Mouse (Mus musculus): ENCODE measurements at regions not wholly inside any gene's neighbourhood (a gene's known extent, or its start where the extent isn't known, plus 50 kb on each side); places are given as distances from the start of the nearest gene placed in this dataset.

GRCm38 (mm10) chr1:94582526-94582925, 530.2 kb upstream of the Pdcd1 start:
- H3K4me1 ChIP-seq (ENCODE audit: control insufficient read depth, insufficient read depth), result no peaks in the 10 kb centered on the region
- no peak for ATAC-seq (ENCODE audit: insufficient read depth, low read depth)
- no peak overlapping the region for H3K27ac ChIP-seq (ENCODE audit: low read depth)

GRCm38 (mm10) chr1:94581650-94582405, 529.5 kb upstream of the Pdcd1 start:
- TF ChIP-seq CTCF (IDR thresholded peaks at IDR 0.05; ENCODE audit: low read depth), result no peak
- TF ChIP-seq EP300 (IDR thresholded peaks at IDR 0.05; ENCODE audit: low read depth), result no peak
- 38% methylated on average over 4 of the region's 4 CpGs for WGBS
- ATAC-seq (ENCODE audit: insufficient read depth, low read depth) (no peak), DNase-seq (ENCODE audit: low spot score) (no peak)
- no peak overlapping the region for H3K4me3 ChIP-seq (ENCODE audit: low read depth, low read length)
- no peaks in the 10 kb centered on the region for H3K36me3 ChIP-seq (replicated peaks; ENCODE audit: control insufficient read depth, insufficient read depth, low read length)
- H3K9ac ChIP-seq (replicated peaks; ENCODE audit: low read depth, low read length), result no peak overlapping the region
- H3K27ac ChIP-seq (ENCODE audit: low read depth), result no peak overlapping the region
- H3K4me2 ChIP-seq (ENCODE audit: low read depth, low read length), result no peak overlapping the region
- no peaks in the 10 kb centered on the region for H3K9me3 ChIP-seq (replicated peaks; ENCODE audit: control insufficient read depth, low read length)
- no peaks in the 10 kb centered on the region for H3K4me1 ChIP-seq (ENCODE audit: control insufficient read depth, insufficient read depth)
- H3K27me3 ChIP-seq (ENCODE audit: control insufficient read depth, insufficient read depth, low read length), result no peaks in the 10 kb centered on the region

More at GRCm38 (mm10) chr1:94582526-94582925, 530.2 kb upstream of the Pdcd1 start:
- no peak for DNase-seq (ENCODE audit: low spot score)
- no peaks in the 10 kb centered on the region for H3K9me3 ChIP-seq (replicated peaks; ENCODE audit: control insufficient read depth, low read length)
- no peaks in the 10 kb centered on the region for H3K27me3 ChIP-seq (ENCODE audit: control insufficient read depth, insufficient read depth, low read length)
- H3K9ac ChIP-seq (replicated peaks; ENCODE audit: low read depth, low read length), result no peak overlapping the region
- no peak overlapping the region for H3K4me2 ChIP-seq (ENCODE audit: low read depth, low read length)
- no peaks in the 10 kb centered on the region for H3K36me3 ChIP-seq (replicated peaks; ENCODE audit: control insufficient read depth, insufficient read depth, low read length)
- TF ChIP-seq EP300 (IDR thresholded peaks at IDR 0.05; ENCODE audit: low read depth) (no peak), CTCF (IDR thresholded peaks at IDR 0.05; ENCODE audit: low read depth) (no peak)
- no peak overlapping the region for H3K4me3 ChIP-seq (ENCODE audit: low read depth, low read length)

DNA sequence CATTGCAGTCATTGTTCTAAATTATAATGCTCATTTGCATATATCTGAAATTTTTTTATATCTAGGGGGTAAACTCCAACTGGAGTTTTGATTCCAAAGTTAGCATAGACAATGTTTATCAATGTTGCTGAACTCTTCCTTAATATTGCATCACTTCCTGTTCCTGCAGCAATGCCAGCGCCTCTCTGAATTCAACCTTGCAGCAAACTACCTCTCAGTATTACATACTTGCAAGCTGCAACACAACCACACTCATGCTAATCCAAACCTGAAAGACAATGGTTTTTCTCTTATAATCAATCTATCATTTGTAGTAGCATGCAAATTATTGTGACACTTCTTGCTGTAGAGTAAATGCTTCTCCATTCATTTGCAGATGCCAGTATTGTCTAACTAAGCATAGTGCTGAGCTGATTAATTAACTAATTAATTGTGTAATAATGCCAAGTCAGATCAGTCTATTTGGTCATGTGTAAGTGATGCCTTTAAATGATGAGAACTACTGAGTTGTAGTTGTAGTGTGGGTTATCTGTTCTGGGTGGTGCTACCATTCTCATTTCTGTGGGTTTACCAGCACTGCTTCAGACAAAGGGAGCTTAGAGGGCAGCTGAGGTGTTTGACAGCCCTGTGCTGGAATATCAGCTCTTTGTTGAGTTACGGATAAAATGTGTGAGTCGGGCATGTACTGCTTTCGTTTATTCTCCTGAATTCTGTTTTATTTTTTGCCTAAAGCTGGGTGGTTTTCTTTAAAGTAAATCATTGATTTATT, 480.6 kb upstream of the Pdcd1 start:
- Histone ChIP-seq H3K4me1 (ENCODE audit: control insufficient read depth, insufficient read depth) (no peaks in the 10 kb centered on the region), H3K27ac (ENCODE audit: low read depth) (no peak overlapping the region), H3K4me2 (ENCODE audit: low read depth, low read length) (no peak overlapping the region), H3K4me3 (ENCODE audit: low read depth, low read length) (no peak overlapping the region), H3K9me3 (replicated peaks; ENCODE audit: control insufficient read depth, low read length) (no peaks in the 10 kb centered on the region), H3K9ac (replicated peaks; ENCODE audit: low read depth, low read length) (no peak overlapping the region), H3K27me3 (ENCODE audit: control insufficient read depth, insufficient read depth, low read length) (no peaks in the 10 kb centered on the region), H3K36me3 (replicated peaks; ENCODE audit: control insufficient read depth, insufficient read depth, low read length) (no peaks in the 10 kb centered on the region)
- no peak for DNase-seq (ENCODE audit: low spot score)
- TF ChIP-seq CTCF (IDR thresholded peaks at IDR 0.05; ENCODE audit: low read depth) (no peak), EP300 (IDR thresholded peaks at IDR 0.05; ENCODE audit: low read depth) (no peak)
- no peak for ATAC-seq (ENCODE audit: insufficient read depth, low read depth)
- 73% methylated on average over 4 of the region's 4 CpGs for WGBS

DNA sequence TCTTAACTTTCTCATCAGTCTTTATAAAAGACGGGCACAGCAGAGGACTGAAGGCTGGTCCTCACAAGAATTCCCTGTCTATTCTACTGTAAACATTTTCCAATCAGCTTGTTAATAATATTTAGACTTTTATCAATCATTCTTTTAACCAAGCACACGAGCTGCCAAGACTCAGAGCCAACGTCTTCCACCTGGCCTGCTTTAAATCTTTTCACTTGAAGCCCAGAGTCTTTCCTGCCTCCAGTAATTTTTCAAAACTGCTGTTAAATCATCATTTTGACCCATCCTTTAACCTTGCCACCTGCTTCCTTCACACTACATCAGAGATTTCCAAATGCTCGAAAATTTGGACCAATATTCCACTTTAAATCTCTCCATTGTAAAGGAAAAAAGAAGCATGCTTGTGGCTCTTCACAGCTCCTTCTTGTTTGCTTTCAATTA, 451.7 kb upstream of the Pdcd1 start:
- ATAC-seq (ENCODE audit: insufficient read depth, low read depth) (no peak), DNase-seq (ENCODE audit: low spot score) (no peak)
- no peak overlapping the region for H3K27ac ChIP-seq (ENCODE audit: low read depth)
- 45% methylated on average over 4 of the region's 4 CpGs for WGBS
- no peaks in the 10 kb centered on the region for H3K36me3 ChIP-seq (replicated peaks; ENCODE audit: control insufficient read depth, insufficient read depth, low read length)
- H3K4me3 ChIP-seq (ENCODE audit: low read depth, low read length), result no peak overlapping the region
- H3K4me2 ChIP-seq (ENCODE audit: low read depth, low read length), result no peak overlapping the region
- H3K4me1 ChIP-seq (ENCODE audit: control insufficient read depth, insufficient read depth), result no peaks in the 10 kb centered on the region
- H3K9ac ChIP-seq (replicated peaks; ENCODE audit: low read depth, low read length), result no peak overlapping the region
- H3K27me3 ChIP-seq (ENCODE audit: control insufficient read depth, insufficient read depth, low read length), result no peaks in the 10 kb centered on the region
- TF ChIP-seq CTCF (IDR thresholded peaks at IDR 0.05; ENCODE audit: low read depth) (no peak), EP300 (IDR thresholded peaks at IDR 0.05; ENCODE audit: low read depth) (no peak)
- no peaks in the 10 kb centered on the region for H3K9me3 ChIP-seq (replicated peaks; ENCODE audit: control insufficient read depth, low read length)

GRCm38 (mm10) chr1:94503379-94504079, 451.2 kb upstream of the Pdcd1 start:
- Histone ChIP-seq H3K4me3 (ENCODE audit: low read depth, low read length) (no peak overlapping the region), H3K9ac (replicated peaks; ENCODE audit: low read depth, low read length) (no peak overlapping the region), H3K27me3 (ENCODE audit: control insufficient read depth, insufficient read depth, low read length) (no peaks in the 10 kb centered on the region), H3K27ac (ENCODE audit: low read depth) (no peak overlapping the region), H3K36me3 (replicated peaks; ENCODE audit: control insufficient read depth, insufficient read depth, low read length) (no peaks in the 10 kb centered on the region), H3K4me2 (ENCODE audit: low read depth, low read length) (no peak overlapping the region), H3K9me3 (replicated peaks; ENCODE audit: control insufficient read depth, low read length) (no peaks in the 10 kb centered on the region), H3K4me1 (ENCODE audit: control insufficient read depth, insufficient read depth) (no peaks in the 10 kb centered on the region)
- TF ChIP-seq CTCF (IDR thresholded peaks at IDR 0.05; ENCODE audit: low read depth) (no peak), EP300 (IDR thresholded peaks at IDR 0.05; ENCODE audit: low read depth) (no peak)
- WGBS, result 61% methylated on average over 6 of the region's 6 CpGs
- ATAC-seq (ENCODE audit: insufficient read depth, low read depth), result no peak
- no peak for DNase-seq (ENCODE audit: low spot score)
